Mouse (Mus musculus) neural tube, embryonic 11.5 days (tissue): ENCODE data around the gene Esrrg. TPM values are rescaled to one million over a fixed set of nuclear protein-coding genes. Genes with fewer than 3 reads are reported as not detected.

ENCODE experiments used
- ATAC-seq: fragments of 200-750 bp; cut with Nextera tagmentation; 2 replicates; pipeline ENCODE4 v1.8.0; 2017; ENCODE audit warnings: moderate number of reproducible peaks, mild to moderate bottlenecking, moderate TSS enrichment, moderate library complexity; ENCODE audit not compliant: insufficient read depth, low FRiP score, low TSS enrichment
- DNase-seq: peaks from one replicate; pipeline ENCODE4 v3.0.0-alpha.2; 2015; ENCODE audit warnings: low spot score
- H3K27ac ChIP-seq: fragments of 300-500 bp; sonication (generic); 2 replicates; pipeline ENCODE4 v1.5.1; 2014; ENCODE audit warnings: low read depth, mild to moderate bottlenecking, low read length
- H3K27me3 ChIP-seq: fragments of 300-500 bp; sonication (generic); 2 replicates; pipeline ENCODE4 v1.6.1; 2014; ENCODE audit warnings: mild to moderate bottlenecking, low read length, mixed read lengths; ENCODE audit not compliant: control insufficient read depth, insufficient read depth
- H3K36me3 ChIP-seq: fragments of 300-500 bp; sonication (generic); 2 replicates; pipeline ENCODE4 v1.6.1; 2014; ENCODE audit warnings: mild to moderate bottlenecking, low read length, moderate library complexity, mixed read lengths; ENCODE audit not compliant: control insufficient read depth, insufficient read depth
- H3K4me1 ChIP-seq: fragments of 300-500 bp; sonication (generic); 2 replicates; pipeline ENCODE4 v1.6.1; 2014; ENCODE audit warnings: low read length, mixed read lengths; ENCODE audit not compliant: control insufficient read depth, insufficient read depth
- H3K4me2 ChIP-seq: fragments of 300-500 bp; sonication (generic); 2 replicates; pipeline ENCODE4 v1.6.1; 2014; ENCODE audit warnings: low read depth, mild to moderate bottlenecking, moderate library complexity
- H3K4me3 ChIP-seq: fragments of 300-500 bp; sonication (generic); 2 replicates; pipeline ENCODE4 v1.5.1; 2014; ENCODE audit warnings: low read depth, low read length
- H3K9ac ChIP-seq: fragments of 300-500 bp; sonication (generic); 2 replicates; pipeline ENCODE4 v1.6.1; 2014; ENCODE audit warnings: mild to moderate bottlenecking, low read length
- H3K9me3 ChIP-seq: fragments of 300-500 bp; sonication (generic); 2 replicates; pipeline ENCODE4 v1.6.1; 2016; ENCODE audit warnings: low read length; ENCODE audit not compliant: control insufficient read depth
- WGBS: fragments of 180-500 bp; shearing (Covaris S2); extraction: QIAGEN DNeasy Blood & Tissue Kit; methylation state at CpG from one replicate; pipeline ENCODE4 v1.1.7; 2014; 5-methylcytosine and 5-hydroxymethylcytosine counted together
- polyA plus RNA-seq: library from polyadenylated mRNA; unstranded; fragments of >200 nt; fragmentation: Nextera tagmentation; extraction: Ambion mirVana; gene quantifications from 2 replicates; pipeline ENCODE4 v1.2.1, GENCODE M21; 2014

Esrrg gene
- polyA plus RNA-seq = 12.5 and 12.7 TPM in 2 replicates

GRCm38 (mm10) chr1:187608261-187608921 lies at the start of gene Esrrg:
Gene Esrrg (plus strand): TSS chr1:187608791.
- peaks cover 26% of the 10 kb centered on the region for H3K4me1 ChIP-seq
- peak within 1 kb of the TSS; percentile 83 for H3K4me2 ChIP-seq
- no peak within 1 kb of the TSS for H3K27ac ChIP-seq
- DNase-seq = peak; percentile 40
- H3K4me3 ChIP-seq = peak within 1 kb of the TSS; percentile 42
- no peaks in the 10 kb centered on the region for H3K36me3 ChIP-seq
- peak within 1 kb of the TSS; percentile 55 for H3K9ac ChIP-seq
- WGBS = 0% methylated on average over 21 of the region's 21 CpGs
- H3K27me3 ChIP-seq = peaks cover 79% of the 10 kb centered on the region
- no peaks in the 10 kb centered on the region for H3K9me3 ChIP-seq
- ATAC-seq = no peak

GRCm38 (mm10) chr1:187583982-187584381 lies 24.6 kb upstream of the Esrrg start:
- Histone ChIP-seq H3K27me3 (no peaks in the 10 kb centered on the region), H3K36me3 (no peaks in the 10 kb centered on the region), H3K4me2 (no peak overlapping the region), H3K27ac (no peak overlapping the region), H3K4me3 (no peak overlapping the region), H3K9me3 (no peaks in the 10 kb centered on the region), H3K4me1 (no peaks in the 10 kb centered on the region), H3K9ac (no peak overlapping the region)
- no peak for ATAC-seq
- DNase-seq = no peak

- Histone ChIP-seq H3K27ac (no peak overlapping the region), H3K4me3 (no peak overlapping the region), H3K4me2 (no peak overlapping the region), H3K4me1 (no peaks in the 10 kb centered on the region), H3K27me3 (no peaks in the 10 kb centered on the region), H3K9ac (no peak overlapping the region), H3K36me3 (no peaks in the 10 kb centered on the region), H3K9me3 (no peaks in the 10 kb centered on the region)
- WGBS = 85% methylated on average over 8 of the region's 8 CpGs
- no peak for ATAC-seq
- DNase-seq = no peak
These were observed 22.0 kb upstream of the Esrrg start for GRCm38 (mm10) chr1:187586541-187587075.

GRCm38 (mm10) chr1:187602942-187603341 lies 5.6 kb upstream of the Esrrg start:
- Histone ChIP-seq H3K27me3 (peaks cover 42% of the 10 kb centered on the region), H3K36me3 (no peaks in the 10 kb centered on the region), H3K4me2 (no peak overlapping the region), H3K4me1 (peaks cover 16% of the 10 kb centered on the region), H3K27ac (no peak overlapping the region), H3K4me3 (no peak overlapping the region), H3K9ac (no peak overlapping the region), H3K9me3 (no peaks in the 10 kb centered on the region)
- ATAC-seq (no peak), DNase-seq (no peak)
- 51% methylated on average over 2 of the region's 2 CpGs for WGBS

GRCm38 (mm10) chr1:187604063-187604484 lies 4.5 kb upstream of the Esrrg start:
- under 1% methylated on average over 11 of the region's 11 CpGs for WGBS
- Histone ChIP-seq H3K4me1 (peaks cover 19% of the 10 kb centered on the region), H3K27me3 (peaks cover 53% of the 10 kb centered on the region)

GRCm38 (mm10) chr1:187604691-187605310 lies 3.8 kb upstream of the Esrrg start:
- Histone ChIP-seq H3K4me3 (peak overlapping the region; percentile 16; the same call in 1 of the 2 replicates), H3K9me3 (no peaks in the 10 kb centered on the region), H3K36me3 (no peaks in the 10 kb centered on the region), H3K9ac (peak overlapping the region; percentile 6; the same call in 1 of the 2 replicates), H3K27ac (no peak overlapping the region), H3K27me3 (peaks cover 60% of the 10 kb centered on the region), H3K4me2 (peak overlapping the region; percentile 42), H3K4me1 (peaks cover 25% of the 10 kb centered on the region)
- ATAC-seq = no peak
- peak; percentile 35 for DNase-seq
- 2% methylated on average over 24 of the region's 24 CpGs for WGBS

More at GRCm38 (mm10) chr1:187604063-187604484, 4.5 kb upstream of the Esrrg start:
- Histone ChIP-seq H3K9me3 (no peaks in the 10 kb centered on the region), H3K9ac (no peak overlapping the region), H3K4me2 (peak overlapping the region; percentile 42; the same call in 1 of the 2 replicates), H3K36me3 (no peaks in the 10 kb centered on the region), H3K27ac (no peak overlapping the region), H3K4me3 (no peak overlapping the region)
- ATAC-seq = no peak
- peak; percentile 46 for DNase-seq

- peak overlapping the region; percentile 16; the same call in 1 of the 2 replicates for H3K4me3 ChIP-seq
- peak overlapping the region; percentile 6; the same call in 1 of the 2 replicates for H3K9ac ChIP-seq
- 1% methylated on average over 32 of the region's 32 CpGs for WGBS
- H3K27ac ChIP-seq = no peak overlapping the region
- H3K4me1 ChIP-seq = peaks cover 26% of the 10 kb centered on the region
- H3K9me3 ChIP-seq = no peaks in the 10 kb centered on the region
- peak overlapping the region; percentile 42 for H3K4me2 ChIP-seq
- DNase-seq (peak; percentile 71), ATAC-seq (no peak)
- no peaks in the 10 kb centered on the region for H3K36me3 ChIP-seq
- H3K27me3 ChIP-seq = peaks cover 68% of the 10 kb centered on the region
These were observed 3.0 kb upstream of the Esrrg start for GRCm38 (mm10) chr1:187605391-187606270.

- no peak overlapping the region for H3K9ac ChIP-seq
- H3K36me3 ChIP-seq = no peaks in the 10 kb centered on the region
- H3K4me3 ChIP-seq = no peak overlapping the region
- H3K4me2 ChIP-seq = no peak overlapping the region
- H3K27me3 ChIP-seq = peaks cover 76% of the 10 kb centered on the region
- 2% methylated on average over 23 of the region's 23 CpGs for WGBS
- peak; percentile 41 for DNase-seq
- ATAC-seq = no peak
- peaks cover 26% of the 10 kb centered on the region for H3K4me1 ChIP-seq
- H3K9me3 ChIP-seq = no peaks in the 10 kb centered on the region
- H3K27ac ChIP-seq = no peak overlapping the region
These were observed 2.1 kb upstream of the Esrrg start for GRCm38 (mm10) chr1:187606271-187607040.
